Mouse (Mus musculus) frontal cortex, postnatal 14 days (tissue): ENCODE measurements at regions not wholly inside any gene's neighbourhood (a gene's known extent, or its start where the extent isn't known, plus 50 kb on each side); places are given as distances from the start of the nearest gene placed in this dataset.

Experiments used
- DNase-seq, 2 experiments: peaks; one replicate each; pipeline ENCODE4 v3.0.0; 2022; ENCODE audit warnings: low spot score in 2 of 2

DNA sequence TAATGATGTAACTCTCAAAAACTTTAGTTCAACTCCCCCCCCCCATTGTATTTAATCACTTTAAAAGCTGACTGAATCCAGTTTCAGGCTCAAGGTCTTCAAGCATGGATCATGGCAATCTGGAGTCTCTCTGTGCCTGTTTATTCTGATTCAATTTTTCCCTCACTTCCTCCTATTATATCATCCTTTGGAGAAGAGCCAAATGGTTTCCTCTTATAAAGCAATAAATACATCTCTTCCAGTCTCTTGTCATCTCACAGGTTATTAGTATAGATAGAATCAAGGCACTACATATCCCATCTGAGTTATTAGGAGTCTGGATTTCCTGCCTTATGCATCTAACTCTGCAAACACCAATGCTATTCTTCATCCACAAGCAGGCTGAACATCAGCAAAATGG lies 530.2 kb upstream of the Pdcd1 start:
- DNase-seq = no peak

DNA sequence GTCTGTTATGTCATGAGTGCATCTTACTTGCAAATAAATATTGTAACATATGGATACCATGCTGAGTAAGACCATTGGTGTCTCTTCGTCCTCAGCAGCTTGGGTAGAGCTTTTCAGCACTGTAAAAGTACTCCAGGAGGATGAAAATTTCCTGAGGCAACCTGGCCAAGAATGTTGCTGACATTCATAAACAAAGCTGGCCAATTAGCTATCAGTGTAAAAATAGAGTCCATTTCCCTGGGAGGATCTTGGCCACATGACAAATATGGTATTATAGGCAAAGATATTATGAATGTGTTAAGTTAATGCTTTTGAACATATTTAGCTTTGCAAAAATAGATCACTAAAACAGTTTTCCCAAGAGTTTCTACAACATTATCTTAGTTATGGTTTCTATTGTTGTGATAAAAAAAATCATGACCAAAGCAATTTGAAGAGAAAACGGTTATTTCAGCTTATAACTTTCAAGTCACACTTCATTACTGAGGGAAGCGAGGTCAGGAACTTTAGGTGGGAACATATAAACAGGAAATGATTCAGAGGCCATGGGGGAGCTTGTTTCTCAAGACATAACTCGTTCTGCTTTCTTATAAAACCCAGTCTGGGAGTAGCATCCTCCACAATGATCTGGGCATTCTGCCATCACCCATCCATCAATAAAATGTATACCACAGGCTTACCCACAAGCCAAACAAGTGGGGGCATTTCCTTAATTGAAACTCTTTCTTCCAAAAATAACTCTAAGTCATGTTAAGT lies 529.5 kb upstream of the Pdcd1 start:
- DNase-seq = no peak

DNA sequence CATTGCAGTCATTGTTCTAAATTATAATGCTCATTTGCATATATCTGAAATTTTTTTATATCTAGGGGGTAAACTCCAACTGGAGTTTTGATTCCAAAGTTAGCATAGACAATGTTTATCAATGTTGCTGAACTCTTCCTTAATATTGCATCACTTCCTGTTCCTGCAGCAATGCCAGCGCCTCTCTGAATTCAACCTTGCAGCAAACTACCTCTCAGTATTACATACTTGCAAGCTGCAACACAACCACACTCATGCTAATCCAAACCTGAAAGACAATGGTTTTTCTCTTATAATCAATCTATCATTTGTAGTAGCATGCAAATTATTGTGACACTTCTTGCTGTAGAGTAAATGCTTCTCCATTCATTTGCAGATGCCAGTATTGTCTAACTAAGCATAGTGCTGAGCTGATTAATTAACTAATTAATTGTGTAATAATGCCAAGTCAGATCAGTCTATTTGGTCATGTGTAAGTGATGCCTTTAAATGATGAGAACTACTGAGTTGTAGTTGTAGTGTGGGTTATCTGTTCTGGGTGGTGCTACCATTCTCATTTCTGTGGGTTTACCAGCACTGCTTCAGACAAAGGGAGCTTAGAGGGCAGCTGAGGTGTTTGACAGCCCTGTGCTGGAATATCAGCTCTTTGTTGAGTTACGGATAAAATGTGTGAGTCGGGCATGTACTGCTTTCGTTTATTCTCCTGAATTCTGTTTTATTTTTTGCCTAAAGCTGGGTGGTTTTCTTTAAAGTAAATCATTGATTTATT lies 480.6 kb upstream of the Pdcd1 start:
- no peak for DNase-seq

DNA sequence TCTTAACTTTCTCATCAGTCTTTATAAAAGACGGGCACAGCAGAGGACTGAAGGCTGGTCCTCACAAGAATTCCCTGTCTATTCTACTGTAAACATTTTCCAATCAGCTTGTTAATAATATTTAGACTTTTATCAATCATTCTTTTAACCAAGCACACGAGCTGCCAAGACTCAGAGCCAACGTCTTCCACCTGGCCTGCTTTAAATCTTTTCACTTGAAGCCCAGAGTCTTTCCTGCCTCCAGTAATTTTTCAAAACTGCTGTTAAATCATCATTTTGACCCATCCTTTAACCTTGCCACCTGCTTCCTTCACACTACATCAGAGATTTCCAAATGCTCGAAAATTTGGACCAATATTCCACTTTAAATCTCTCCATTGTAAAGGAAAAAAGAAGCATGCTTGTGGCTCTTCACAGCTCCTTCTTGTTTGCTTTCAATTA lies 451.7 kb upstream of the Pdcd1 start:
- no peak for DNase-seq

DNA sequence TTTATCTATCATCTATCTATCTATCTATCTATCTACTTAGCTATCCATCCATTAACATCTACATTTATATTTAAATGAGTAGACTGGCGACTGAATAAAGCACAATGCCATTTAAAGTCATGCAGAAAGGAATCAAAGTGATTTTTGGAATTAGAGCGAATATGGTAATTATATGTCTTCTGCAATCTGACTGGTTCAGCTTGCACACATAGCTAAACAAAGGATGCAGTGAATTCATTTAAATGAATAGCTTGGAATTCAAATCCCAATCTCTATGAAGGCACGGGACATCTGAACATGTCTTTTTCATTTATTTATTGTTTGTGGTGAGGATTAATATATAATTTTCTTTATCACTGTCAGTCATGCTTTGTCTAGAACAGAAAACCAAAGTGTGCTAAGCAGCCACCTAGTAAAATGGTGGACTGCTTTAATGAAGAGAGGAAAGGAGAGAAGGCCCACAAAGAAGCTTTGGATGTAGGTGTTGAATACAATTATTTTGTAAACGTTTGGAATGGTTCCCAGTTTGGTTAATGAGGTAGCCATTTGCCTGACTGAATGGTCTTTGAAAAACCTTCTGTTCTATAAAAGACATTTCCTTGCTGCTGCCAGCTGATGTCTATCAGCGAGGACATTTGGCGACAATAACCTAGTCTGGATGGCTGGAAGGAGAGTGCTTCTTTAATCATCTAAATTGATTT lies 451.2 kb upstream of the Pdcd1 start:
- no peak for DNase-seq

DNA sequence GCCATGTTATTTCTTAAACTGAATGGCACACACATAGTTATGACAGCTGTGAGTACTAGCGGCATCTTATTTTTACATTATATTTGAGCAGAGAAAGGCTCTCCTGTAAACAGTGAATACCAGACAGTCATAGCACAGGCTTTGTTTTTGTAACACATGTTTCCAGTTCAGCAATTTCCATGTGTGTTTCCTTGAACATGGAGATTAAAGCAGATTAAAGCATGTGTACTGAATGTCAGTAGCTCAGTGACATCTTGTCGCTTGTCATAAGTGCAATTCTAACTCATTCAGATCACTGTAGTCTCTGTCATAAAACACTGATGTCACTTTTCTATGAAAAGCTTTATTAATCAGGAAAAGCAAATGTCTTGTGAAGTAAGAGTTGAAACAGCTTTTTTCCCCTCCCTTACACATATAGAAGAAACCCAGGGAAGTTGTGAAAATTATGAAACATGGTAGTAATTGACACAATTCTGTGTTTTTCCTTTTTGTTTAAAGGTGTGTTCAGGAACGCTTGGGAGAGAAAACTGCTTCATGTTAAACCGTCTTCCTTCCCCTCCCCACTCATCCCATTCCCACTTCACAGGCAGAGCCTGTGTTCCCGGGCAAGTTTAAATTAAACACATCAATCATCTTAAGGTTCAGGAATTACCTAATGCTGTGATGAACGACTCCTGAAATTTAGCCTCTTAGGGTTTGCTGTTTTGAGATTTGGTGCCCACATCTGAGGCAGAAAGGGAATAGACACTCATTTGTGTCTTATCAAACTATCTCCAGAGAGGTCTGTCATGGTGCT lies 449.9 kb upstream of the Pdcd1 start:
- DNase-seq = no peak

DNA sequence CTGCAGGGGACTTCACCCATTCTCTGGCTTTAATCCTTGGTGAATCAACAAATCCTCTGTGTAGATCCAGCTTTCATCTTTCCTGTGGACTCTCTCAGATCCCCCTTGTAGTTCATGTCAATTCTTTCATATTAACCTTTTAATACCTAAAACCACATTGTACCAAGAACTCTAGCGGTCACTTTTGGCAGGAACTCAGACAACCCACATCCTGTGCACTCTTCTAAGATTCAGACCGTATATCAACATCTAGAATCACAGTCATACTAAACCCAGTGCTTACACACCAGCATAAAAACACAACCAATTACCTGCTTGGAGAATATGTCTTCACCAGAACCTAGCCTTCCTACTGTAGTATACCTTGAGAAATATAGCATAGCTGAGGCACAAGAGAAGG lies 444.6 kb upstream of the Pdcd1 start:
- DNase-seq = no peak

DNA sequence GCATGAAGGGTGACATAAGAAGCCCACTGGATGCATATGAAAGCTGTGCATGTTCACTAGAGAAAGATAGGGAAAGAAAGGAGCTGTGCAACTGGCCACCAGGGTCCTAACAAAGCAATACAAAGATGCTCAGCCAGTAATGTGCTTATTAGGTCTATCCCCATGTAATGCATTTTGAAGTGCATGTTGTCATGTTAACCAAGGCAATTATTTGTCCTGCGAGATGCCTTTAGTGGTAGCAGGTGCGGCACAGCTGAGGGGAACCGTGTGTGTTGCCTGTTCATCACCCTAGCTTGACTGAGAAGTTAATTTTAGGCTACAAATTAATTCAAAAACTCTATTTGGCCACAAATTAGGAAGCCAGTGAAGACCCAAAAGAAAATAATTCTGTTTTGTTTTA lies 444.0 kb upstream of the Pdcd1 start:
- DNase-seq = no peak

DNA sequence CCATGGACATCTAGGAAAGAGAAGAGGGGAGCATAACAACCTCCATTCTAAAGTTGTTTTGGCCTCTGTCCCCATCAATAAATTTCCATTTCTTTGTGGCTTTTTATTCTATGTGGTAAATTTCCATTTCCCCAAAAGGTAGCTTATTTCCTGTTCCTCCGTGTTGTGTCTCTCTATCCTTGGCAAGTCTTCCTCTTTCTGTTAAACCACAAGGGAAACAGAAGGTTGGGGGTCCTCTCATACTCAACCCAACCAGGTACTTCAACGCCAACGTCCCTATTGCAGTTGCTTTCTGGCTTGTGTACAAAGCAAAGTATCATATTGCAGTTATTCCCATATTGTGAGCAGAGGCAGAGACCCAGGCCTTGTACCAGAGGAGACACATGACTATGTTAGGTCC lies 434.7 kb upstream of the Pdcd1 start:
- DNase-seq = no peak

DNA sequence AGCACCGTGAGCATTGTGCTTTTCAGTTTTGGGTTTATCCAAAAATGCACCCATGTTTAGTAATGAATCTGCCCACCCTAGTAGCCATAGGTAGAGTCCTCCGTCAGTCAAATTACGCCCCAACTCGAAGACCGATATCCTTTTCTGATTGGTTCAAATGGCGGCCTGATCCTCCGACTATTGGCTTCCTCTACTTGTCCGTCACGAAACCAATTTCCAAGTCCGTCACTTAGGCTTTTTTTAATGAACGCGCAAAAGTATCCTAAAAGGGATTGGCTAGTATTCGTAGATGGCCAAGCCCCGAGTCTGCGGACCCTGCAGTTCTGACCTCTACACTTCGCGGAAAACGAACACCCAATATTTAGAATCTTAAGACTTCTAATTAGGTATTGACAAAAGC lies 417.5 kb upstream of the Pdcd1 start:
- peak; percentile 5 to 15 for DNase-seq

DNA sequence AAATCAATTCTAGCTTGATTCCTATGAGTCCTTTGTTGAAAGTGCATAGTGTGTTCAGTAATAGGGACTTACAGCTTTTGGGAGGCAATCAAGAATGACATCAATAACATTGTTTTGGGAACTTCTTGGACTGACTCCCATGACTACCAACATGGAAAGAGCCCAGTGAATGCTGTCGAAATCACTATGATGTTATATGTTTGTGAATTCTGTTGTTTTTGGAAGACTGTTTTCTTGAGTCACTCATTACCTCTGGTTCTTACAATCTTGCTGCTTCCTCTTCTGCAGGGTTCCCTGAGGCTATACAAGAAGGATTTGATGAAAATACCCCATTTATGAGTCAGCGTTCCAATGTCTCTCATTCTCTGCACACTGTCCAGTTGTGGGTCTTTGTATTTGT lies 371.4 kb upstream of the Pdcd1 start:
- no peak for DNase-seq

DNA sequence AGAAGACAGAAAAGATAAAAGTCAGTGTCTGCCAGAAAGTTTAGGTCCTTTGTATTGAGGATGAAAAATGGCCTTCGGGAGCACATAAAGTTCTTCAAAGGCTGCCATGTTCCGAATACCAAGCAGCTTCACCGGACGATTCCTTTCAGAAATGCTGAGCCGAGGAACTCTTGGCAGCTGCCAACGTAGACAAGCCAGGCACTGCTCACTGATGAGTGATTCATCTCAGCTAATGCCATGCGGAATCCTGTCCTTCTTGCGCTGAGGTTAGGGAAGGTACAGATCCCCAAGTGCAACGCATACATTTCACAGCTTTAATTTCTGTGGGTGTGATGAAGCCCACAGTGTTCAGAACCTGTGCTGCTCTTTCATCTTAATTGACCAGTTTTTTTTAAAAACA lies 360.7 kb upstream of the Pdcd1 start:
- no peak for DNase-seq

DNA sequence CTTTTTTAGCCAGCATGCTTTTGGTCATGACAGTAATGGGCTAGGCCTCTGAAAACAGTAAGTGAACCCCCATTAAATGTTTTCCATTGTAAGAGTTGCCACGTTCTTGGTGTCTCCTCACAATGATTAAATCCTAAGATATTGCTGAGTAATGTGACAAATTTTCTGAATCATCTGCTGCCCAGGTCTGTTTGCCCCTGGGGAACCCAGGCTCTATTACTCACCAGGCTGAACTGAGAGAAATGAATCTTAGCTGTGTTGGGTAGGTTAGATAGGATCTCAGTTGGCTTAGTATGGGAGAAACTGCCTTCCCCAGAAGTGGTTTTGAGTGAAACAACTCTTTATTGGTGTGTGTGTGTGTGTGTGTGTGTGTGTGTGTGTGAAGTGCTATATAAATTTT lies 314.3 kb upstream of the Pdcd1 start:
- DNase-seq = no peak

DNA sequence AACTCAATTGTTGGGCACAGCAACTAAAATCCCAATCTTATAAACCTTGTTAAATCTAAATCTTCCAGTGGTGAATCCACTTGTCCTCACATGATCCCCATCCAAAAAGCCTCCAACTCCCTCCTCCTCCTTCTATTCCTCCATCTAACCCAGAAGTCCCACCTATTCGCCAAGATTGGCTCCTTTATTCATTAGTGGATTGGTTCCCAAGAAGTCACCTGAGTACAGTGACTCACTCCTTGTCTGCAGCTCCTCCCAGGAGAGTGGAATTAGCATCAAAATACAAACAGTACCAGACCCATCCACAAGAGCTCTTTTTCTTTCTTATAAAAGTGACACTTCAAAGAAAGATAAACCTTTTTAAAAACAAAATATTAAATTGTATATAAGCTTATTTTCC lies 304.6 kb upstream of the Pdcd1 start:
- DNase-seq = no peak

DNA sequence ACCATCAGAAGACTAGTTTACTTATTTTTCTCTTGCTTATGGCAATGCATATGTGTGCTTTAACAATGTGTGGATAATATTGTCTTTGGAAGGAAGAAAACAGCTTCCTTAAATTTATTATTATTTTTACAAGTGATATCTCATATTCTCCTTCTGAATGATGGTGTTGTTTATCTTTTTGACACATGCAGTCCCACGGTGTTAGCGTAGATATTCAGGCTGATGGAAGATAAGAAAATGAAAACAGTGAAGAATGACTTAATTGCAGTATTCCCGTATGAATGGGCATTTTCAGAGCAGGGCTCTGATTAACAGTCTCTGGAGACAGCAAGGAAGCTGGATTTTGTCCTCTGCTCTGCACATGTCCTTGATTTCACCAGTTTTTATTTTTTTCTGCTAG lies 303.5 kb upstream of the Pdcd1 start:
- DNase-seq = no peak

DNA sequence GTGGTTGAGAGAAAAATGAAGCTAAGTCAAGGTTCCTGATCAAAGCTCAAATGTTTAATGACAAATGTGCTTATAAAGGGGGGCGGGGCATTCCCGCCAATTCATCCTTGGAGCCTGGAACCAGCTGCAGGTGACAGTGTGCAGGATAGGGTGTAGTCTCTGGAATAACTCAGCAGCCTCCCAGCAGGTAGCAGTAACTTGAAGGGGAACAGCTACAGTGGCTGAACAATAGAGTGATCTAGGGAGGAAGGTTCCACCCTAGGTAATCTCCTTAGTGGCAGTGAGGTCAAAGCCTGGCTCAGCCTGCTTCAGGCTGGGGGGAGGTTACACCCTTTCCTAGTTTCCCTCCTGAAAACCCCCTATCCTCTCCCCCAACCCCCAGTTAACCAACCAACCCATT lies 290.2 kb upstream of the Pdcd1 start:
- no peak for DNase-seq

DNA sequence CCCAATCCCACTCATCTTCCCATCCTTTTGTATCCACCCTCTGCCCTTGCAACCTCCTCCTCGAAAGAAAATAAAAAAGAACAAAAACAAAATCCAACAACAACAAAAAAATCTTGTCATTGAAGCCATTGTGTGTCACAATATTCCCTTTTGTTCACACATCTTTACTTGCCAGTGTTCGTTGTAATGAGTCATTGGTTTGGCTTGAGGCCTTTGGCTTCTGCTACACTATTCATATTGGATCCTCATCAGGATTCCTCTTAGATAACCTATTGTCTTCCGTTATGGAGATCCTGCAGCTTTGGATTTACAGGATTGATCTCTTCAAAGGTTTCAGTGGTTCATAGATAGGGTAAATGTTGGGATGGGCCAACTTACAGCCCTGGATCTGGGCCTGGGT lies 288.9 kb upstream of the Pdcd1 start:
- DNase-seq = no peak

DNA sequence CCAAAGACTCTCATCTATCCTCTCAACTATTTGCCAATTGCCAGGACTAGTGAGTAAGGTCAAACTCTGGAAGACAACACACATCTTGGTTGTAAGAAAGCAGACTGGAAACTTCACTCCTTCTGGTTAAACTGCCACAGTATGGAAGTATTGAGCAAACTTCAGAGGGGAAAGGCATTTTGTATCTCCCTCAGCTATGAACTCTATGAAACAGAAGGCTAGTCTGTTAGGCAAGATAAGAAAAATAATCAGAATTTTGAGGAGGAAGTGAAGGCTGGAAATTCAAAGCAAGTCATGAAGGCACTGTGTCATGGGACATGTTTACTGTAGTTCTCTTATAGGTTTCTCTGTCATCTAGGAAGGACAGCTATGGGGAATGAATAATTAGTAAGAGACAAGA lies 265.7 kb upstream of the Pdcd1 start:
- DNase-seq = no peak

DNA sequence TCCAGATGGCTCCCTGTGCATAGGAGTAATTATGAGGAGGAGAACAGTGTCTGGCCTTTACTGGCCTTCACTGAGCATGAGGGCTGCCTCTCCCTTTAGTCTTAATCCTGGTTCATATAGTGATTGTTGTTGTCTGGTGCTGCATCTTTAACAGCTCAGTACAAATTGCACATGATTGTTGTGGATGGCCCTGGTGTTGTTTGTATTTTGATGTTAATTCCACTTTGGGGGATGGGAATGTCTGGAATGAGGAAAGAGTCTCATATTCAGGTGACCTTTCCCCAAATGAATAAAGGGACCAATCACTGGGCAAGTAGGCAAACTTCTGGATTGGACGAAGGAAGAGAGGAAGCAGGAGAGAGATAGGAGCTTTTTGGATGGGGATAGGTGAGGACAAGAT lies 246.0 kb upstream of the Pdcd1 start:
- DNase-seq = no peak

DNA sequence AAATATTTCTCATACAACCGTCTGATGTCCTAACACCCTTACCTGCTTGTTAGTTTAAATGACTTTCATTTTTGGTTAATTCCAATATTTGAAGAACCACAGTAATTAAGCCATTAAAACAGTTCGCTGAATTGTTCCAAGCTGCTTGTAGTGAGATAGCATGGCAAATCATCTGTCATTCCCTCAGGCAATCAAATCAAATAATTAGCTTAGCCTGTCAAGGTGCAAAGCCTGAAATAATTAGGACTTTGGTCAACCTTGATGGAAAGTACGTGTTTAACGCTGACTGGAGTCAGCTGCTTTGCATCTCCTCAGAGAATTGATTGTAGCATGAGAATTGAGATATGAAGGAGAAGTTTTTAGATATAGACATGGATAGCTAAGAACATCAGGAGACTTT lies 220.2 kb upstream of the Pdcd1 start:
- DNase-seq = no peak

DNA sequence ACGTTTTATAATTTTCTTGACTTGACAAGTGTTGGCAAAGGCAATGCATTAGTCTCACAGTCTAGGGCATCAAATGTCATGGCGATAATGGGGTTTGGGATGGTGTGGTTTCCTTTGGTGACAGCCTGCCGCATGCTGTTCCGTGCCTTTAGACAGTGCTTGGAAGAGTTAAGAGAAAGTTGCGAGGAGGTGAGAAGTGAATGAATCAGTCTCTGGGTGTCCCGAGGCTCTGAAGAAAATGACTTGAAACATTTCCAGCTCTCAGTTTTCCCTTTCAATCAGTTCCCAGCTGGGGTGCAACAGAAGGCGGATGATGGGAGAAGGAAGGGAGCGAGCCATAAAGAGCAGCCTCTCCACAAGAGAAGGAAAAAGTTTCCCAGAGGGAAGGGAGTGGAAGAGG lies 211.0 kb upstream of the Pdcd1 start:
- peak; percentile 6 to 9 for DNase-seq

DNA sequence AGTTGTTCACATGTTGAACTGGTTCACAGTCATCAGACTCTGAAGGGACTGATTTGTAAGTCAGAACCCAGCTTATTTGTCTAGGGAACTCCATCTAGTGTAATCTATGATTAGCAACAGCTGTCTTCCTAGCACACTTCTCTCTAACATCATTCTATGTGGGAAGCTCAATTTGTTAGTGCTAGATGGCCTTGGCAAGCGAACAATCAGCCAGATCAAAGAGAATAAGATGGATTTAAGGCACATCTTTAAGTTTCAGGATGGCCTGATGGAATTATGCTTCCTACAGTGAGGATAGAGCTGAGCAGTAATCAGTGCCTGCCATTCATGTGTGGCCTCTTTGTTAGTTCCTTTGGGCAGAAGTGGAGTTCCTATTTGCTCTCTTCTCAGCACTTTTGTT lies 183.1 kb upstream of the Pdcd1 start:
- no peak for DNase-seq
